Mouse (Mus musculus) hematopoietic multipotent progenitor cell, adult 10-12 weeks (in vitro differentiated cells): ENCODE data around the gene Cacna1h. TPM values are rescaled to one million over a fixed set of nuclear protein-coding genes. Genes with fewer than 3 reads are reported as not detected.

Source experiments
- polyA plus RNA-seq: library from polyadenylated mRNA; stranded (reverse); fragments of >175 nt; gene quantifications from 2 replicates; pipeline ENCODE4 v1.2.3, GENCODE M21; 2012; ENCODE audit warnings: low replicate concordance

Cacna1h gene
- polyA plus RNA-seq, result 6.5 and 17.3 TPM in 2 replicates

GRCm38 (mm10) chr17:25433617-25434606 is at the start of gene Cacna1h:
Cacna1h (minus strand) TSS chr17:25433783.

GRCm38 (mm10) chr17:25454272-25454671 is 20.7 kb upstream of the Cacna1h start, which contains the start of gene Tekt4:
Tekt4 (plus strand) TSS chr17:25454615.

GRCm38 (mm10) chr17:25368973-25369372 is 64.6 kb downstream of the Cacna1h start, which contains the start of gene Tpsg1:
Tpsg1 (plus strand) TSS chr17:25369273.

GRCm38 (mm10) chr17:25366005-25366404 is 67.6 kb downstream of the Cacna1h start, which contains the start of gene Tpsb2:
Tpsb2 (plus strand) TSS chr17:25366305.

GRCm38 (mm10) chr17:25345462-25345861 is 88.1 kb downstream of the Cacna1h start, which contains the start of gene Tpsab1:
Tpsab1 (minus strand) TSS chr17:25345562.

Other genes with a start within 250 kb of the Cacna1h start
- 19.1 and 36.7 TPM in 2 replicates for gene BC003965, start 249.2 kb downstream of the Cacna1h start, polyA plus RNA-seq
- 79.2 and 79.9 TPM in 2 replicates for gene Unkl, start 245.4 kb downstream of the Cacna1h start, polyA plus RNA-seq
- 9.7 and 21.5 TPM in 2 replicates for gene Gnptg, start 193.7 kb downstream of the Cacna1h start, polyA plus RNA-seq
- gene Tsr3, start 193.6 kb downstream of the Cacna1h start, polyA plus RNA-seq, result 11.0 and 15.2 TPM in 2 replicates
- 0.90 and 3.3 TPM in 2 replicates for gene Baiap3, start 177.4 kb downstream of the Cacna1h start, polyA plus RNA-seq
- 203 and 276 TPM in 2 replicates for gene Ube2i, start 159.2 kb downstream of the Cacna1h start, polyA plus RNA-seq
- 1.8 and 2.7 TPM in 2 replicates for gene Prss34, start 135.4 kb downstream of the Cacna1h start, polyA plus RNA-seq
- gene Prss28, start 125.1 kb downstream of the Cacna1h start, polyA plus RNA-seq, result not detected in 2 replicates
- 0.65 and 1.5 TPM in 2 replicates for gene Prss29, start 115.1 kb downstream of the Cacna1h start, polyA plus RNA-seq
- 0.87 and 3.6 TPM in 2 replicates for gene Tpsab1, start 88.2 kb downstream of the Cacna1h start, polyA plus RNA-seq
- 2.0 and 20.1 TPM in 2 replicates for gene Tpsb2, start 67.5 kb downstream of the Cacna1h start, polyA plus RNA-seq
- 0.21 TPM in 1 of 2 replicates, not detected in the other for gene Tpsg1, start 64.5 kb downstream of the Cacna1h start, polyA plus RNA-seq
- gene Tekt4, start 20.8 kb upstream of the Cacna1h start, polyA plus RNA-seq, result not detected in 2 replicates
- gene Sstr5, start 63.5 kb upstream of the Cacna1h start, polyA plus RNA-seq, result 0.12 TPM in 1 of 2 replicates, not detected in the other
- 0.10 and 0.16 TPM in 2 replicates for gene Sox8, start 136.9 kb upstream of the Cacna1h start, polyA plus RNA-seq
- gene Lmf1, start 145.3 kb upstream of the Cacna1h start, polyA plus RNA-seq, result 18.7 and 20.7 TPM in 2 replicates